Mouse (Mus musculus) monocyte, adult 2 months (primary cell): ENCODE data around the gene Fgf23.

Source experiments
- DNase-seq, 2 experiments: peaks; one replicate each; pipeline ENCODE4 v3.0.0; 2022; ENCODE audit warnings: low spot score in 2 of 2, low read depth in 1 of 2

Gene Fgf23

DNA sequence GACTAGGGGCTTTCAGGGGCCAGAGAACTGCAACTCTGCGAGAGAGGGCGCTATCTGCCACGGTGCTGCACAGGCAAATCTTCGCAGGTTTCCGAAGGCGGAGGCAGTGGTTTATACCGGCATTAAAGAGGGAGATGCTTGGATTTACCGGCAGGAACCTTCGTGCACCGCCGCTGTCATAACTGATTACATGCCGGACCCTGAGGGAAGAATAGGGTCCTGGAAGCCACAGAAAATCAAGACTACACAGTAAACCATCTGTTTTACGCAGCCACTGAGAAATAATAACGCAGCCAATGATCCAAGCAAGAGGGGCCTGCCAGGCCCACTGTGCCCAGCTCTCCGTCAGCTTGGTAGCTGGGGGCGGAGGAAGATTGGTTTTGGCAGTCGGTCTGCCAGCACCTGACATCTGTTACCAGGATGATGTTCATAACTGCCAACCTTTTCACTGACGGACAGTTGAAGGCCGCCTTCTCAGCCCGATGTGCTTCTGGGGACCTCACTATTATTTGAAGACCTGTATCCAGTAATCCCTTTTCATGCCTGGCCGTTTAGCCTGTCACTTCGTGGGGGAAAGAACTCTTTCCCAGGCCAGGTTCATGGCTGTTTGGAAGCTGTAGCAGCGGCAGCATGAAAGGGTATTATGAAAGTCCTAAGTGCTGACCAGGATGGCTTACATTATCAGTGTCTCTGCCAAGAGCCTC lies 42.2 kb downstream of the Fgf23 start:
- no peak for DNase-seq

- DNase-seq: no peak
Observed at GRCm38 (mm10) chr6:127122221-127122806, 49.6 kb downstream of the Fgf23 start.

- DNase-seq: no peak
Observed at GRCm38 (mm10) chr6:127122996-127123395, 50.3 kb downstream of the Fgf23 start.

DNA sequence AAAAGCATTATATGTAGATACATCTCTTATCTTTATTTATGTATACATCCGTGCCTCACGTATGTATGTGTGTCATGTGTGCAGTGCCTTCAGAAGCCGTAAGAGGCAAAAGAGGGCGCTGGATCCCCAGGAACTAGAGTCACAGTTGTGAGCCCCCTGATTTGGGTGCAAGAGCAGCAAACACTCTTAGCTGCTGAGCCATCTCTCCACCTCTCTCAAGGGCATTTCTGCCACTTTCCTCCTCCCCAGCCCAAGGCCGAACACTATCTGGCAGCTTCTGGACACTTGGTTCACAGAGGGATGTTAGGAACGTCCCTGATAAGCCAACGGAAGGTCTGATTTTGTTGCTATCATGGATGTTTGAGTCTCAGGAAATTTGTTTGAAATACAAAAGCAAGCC lies 50.8 kb downstream of the Fgf23 start:
- DNase-seq: no peak

DNA sequence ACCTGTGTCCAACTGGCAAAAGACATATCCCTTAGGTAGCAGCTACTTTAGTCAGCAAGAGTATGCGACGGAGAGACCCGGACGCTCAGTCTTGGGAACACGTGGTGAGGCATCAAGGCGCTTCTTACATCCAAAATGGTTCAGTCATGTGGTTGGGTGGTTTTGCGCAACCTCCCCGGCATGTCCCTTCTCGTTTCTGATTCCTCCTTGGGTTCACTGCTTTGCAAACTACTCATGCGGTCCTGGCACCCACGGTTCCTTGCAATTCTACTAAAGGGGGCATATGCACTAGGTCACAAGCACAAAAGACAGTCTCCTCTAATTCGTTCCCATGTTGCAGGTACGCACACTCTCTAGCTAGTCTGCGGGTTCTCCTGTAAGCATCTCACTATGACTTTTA lies 57.0 kb downstream of the Fgf23 start:
- DNase-seq: no peak

GRCm38 (mm10) chr6:127130377-127130776 lies 57.7 kb downstream of the Fgf23 start:
- no peak for DNase-seq
